Mouse (Mus musculus) embryonic facial prominence, embryonic 13.5 days (tissue): ENCODE measurements at regions not wholly inside any gene's neighbourhood (a gene's known extent, or its start where the extent isn't known, plus 50 kb on each side); places are given as distances from the start of the nearest gene placed in this dataset.

Experiments used
- ATAC-seq: fragments of 200-750 bp; cut with Nextera tagmentation; 2 replicates; pipeline ENCODE4 v1.8.0; 2017; ENCODE audit warnings: low read depth; ENCODE audit not compliant: insufficient number of reproducible peaks, insufficient read depth, low FRiP score, low TSS enrichment
- H3K27ac ChIP-seq: fragments of 300-500 bp; sonication (generic); 2 replicates; pipeline ENCODE4 v1.5.1; 2015; ENCODE audit warnings: moderate library complexity, mild to moderate bottlenecking, inconsistent platforms
- H3K27me3 ChIP-seq: fragments of 300-500 bp; sonication (generic); 2 replicates; pipeline ENCODE4 v1.6.1; 2015; ENCODE audit warnings: mild to moderate bottlenecking, inconsistent platforms
- H3K36me3 ChIP-seq: fragments of 300-500 bp; sonication (generic); 2 replicates; pipeline ENCODE4 v1.6.1; 2015; ENCODE audit warnings: mild to moderate bottlenecking, inconsistent platforms
- H3K4me1 ChIP-seq: fragments of 300-500 bp; sonication (generic); 2 replicates; pipeline ENCODE4 v1.6.1; 2015; ENCODE audit warnings: inconsistent platforms
- H3K4me2 ChIP-seq: fragments of 300-500 bp; sonication (generic); 2 replicates; pipeline ENCODE4 v1.6.1; 2015; ENCODE audit warnings: moderate library complexity, mild to moderate bottlenecking, inconsistent platforms
- H3K4me3 ChIP-seq: fragments of 300-500 bp; sonication (generic); 2 replicates; pipeline ENCODE4 v1.5.1; 2015; ENCODE audit warnings: mild to moderate bottlenecking, inconsistent platforms
- H3K9ac ChIP-seq: fragments of 300-500 bp; sonication (generic); 2 replicates; pipeline ENCODE4 v1.6.1; 2015; ENCODE audit warnings: mild to moderate bottlenecking, inconsistent platforms
- H3K9me3 ChIP-seq: fragments of 300-500 bp; sonication (generic); 2 replicates; pipeline ENCODE4 v1.6.1; 2016; ENCODE audit warnings: inconsistent platforms
- WGBS: fragments of 180-500 bp; shearing (Covaris S2); methylation state at CpG from one replicate; pipeline ENCODE4 v1.1.7; 2015; ENCODE audit warnings: mixed read lengths; 5-methylcytosine and 5-hydroxymethylcytosine counted together

GRCm38 (mm10) chr13:101316336-101316735, 451.7 kb downstream of the Pik3r1 start:
- WGBS = 45% methylated on average over 4 of the region's 4 CpGs
- H3K9me3 ChIP-seq = no peaks in the 10 kb centered on the region
- no peaks in the 10 kb centered on the region for H3K36me3 ChIP-seq
- H3K4me3 ChIP-seq = no peak overlapping the region
- H3K4me1 ChIP-seq = peaks cover 5% of the 10 kb centered on the region
- H3K27ac ChIP-seq = no peak overlapping the region
- H3K27me3 ChIP-seq = no peaks in the 10 kb centered on the region
- no peak overlapping the region for H3K4me2 ChIP-seq
- ATAC-seq = no peak
- H3K9ac ChIP-seq = no peak overlapping the region

- H3K9me3 ChIP-seq = no peaks in the 10 kb centered on the region
- no peak overlapping the region for H3K27ac ChIP-seq
- ATAC-seq = no peak
- H3K4me1 ChIP-seq = peaks cover 10% of the 10 kb centered on the region
- H3K9ac ChIP-seq = no peak overlapping the region
- no peak overlapping the region for H3K4me2 ChIP-seq
- no peaks in the 10 kb centered on the region for H3K36me3 ChIP-seq
- no peak overlapping the region for H3K4me3 ChIP-seq
- H3K27me3 ChIP-seq = no peaks in the 10 kb centered on the region
Observed at GRCm38 (mm10) chr13:101314040-101314439, 454.0 kb downstream of the Pik3r1 start.

GRCm38 (mm10) chr13:101311634-101312314, 456.2 kb downstream of the Pik3r1 start:
- Histone ChIP-seq H3K27me3 (no peaks in the 10 kb centered on the region), H3K27ac (no peak overlapping the region), H3K9me3 (no peaks in the 10 kb centered on the region), H3K4me2 (no peak overlapping the region), H3K4me3 (no peak overlapping the region), H3K4me1 (peaks cover 10% of the 10 kb centered on the region), H3K9ac (no peak overlapping the region), H3K36me3 (no peaks in the 10 kb centered on the region)
- 45% methylated on average over 3 of the region's 3 CpGs for WGBS
- ATAC-seq = no peak

- Histone ChIP-seq H3K4me2 (no peak overlapping the region), H3K27me3 (no peaks in the 10 kb centered on the region), H3K27ac (no peak overlapping the region), H3K4me3 (no peak overlapping the region), H3K4me1 (peaks cover 10% of the 10 kb centered on the region), H3K36me3 (no peaks in the 10 kb centered on the region), H3K9ac (no peak overlapping the region), H3K9me3 (no peaks in the 10 kb centered on the region)
- no peak for ATAC-seq
- WGBS = 91% methylated on average over 5 of the region's 5 CpGs
Observed at GRCm38 (mm10) chr13:101308724-101309123, 459.3 kb downstream of the Pik3r1 start.

GRCm38 (mm10) chr13:101305695-101306413, 462.2 kb downstream of the Pik3r1 start:
- ATAC-seq = no peak
- peaks cover 5% of the 10 kb centered on the region; the same call in 1 of the 2 replicates for H3K4me1 ChIP-seq
- no peaks in the 10 kb centered on the region for H3K9me3 ChIP-seq
- H3K4me3 ChIP-seq = no peak overlapping the region
- no peaks in the 10 kb centered on the region for H3K36me3 ChIP-seq
- H3K4me2 ChIP-seq = no peak overlapping the region
- H3K27me3 ChIP-seq = no peaks in the 10 kb centered on the region
- H3K9ac ChIP-seq = no peak overlapping the region
- no peak overlapping the region for H3K27ac ChIP-seq
- WGBS = 69% methylated on average over 11 of the region's 11 CpGs

DNA sequence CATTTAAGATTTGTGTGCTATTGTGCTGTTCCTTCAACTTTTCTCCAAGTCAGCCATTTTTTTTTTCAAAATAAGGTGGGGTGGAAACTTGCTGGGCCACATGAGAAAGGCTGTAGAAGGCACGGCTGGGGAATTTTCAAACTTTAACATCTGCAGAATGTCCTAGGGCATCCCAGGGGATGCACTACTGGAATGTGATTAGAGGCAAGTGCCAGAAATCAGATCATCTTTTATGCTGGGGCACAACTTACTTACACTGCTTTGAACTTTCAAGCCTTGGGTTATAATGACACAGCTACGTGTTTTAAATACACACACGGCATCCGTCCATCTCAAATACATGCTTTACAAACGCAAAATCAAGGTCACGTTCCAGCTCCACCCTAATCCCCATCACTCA, 463.0 kb downstream of the Pik3r1 start:
- no peak overlapping the region for H3K9ac ChIP-seq
- no peak overlapping the region for H3K4me3 ChIP-seq
- H3K27me3 ChIP-seq = no peaks in the 10 kb centered on the region
- no peak overlapping the region for H3K4me2 ChIP-seq
- no peak for ATAC-seq
- WGBS = 52% methylated on average over 6 of the region's 6 CpGs
- no peaks in the 10 kb centered on the region for H3K36me3 ChIP-seq
- H3K27ac ChIP-seq = no peak overlapping the region
- H3K9me3 ChIP-seq = no peaks in the 10 kb centered on the region
- H3K4me1 ChIP-seq = 0 out of 2 replicates have a peak, but pooled peaks cover 5% of the 10 kb centered on the region

DNA sequence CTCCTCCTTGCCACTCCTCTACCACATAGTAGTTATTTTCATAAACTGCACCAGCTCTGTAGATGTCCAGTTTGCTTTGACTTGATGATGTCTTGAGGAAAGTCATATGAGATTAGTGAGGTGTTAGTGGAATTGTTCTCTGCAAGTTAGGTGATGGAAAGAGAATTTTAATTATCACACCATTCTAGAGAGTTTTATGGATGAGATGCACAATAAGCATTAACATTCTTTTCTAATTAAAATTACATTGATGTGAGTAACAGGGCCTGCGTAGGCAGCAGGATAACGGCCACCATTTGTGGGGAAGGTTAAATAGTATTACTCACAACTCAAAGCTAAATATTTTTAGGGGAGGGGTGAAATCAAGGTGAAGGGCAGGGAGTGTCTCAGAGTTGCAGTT, 466.7 kb downstream of the Pik3r1 start:
- H3K4me1 ChIP-seq = 0 out of 2 replicates have a peak, but pooled peaks cover 5% of the 10 kb centered on the region
- no peaks in the 10 kb centered on the region for H3K9me3 ChIP-seq
- no peak for ATAC-seq
- no peak overlapping the region for H3K4me3 ChIP-seq
- WGBS = 57% methylated on average over 2 of the region's 2 CpGs
- H3K9ac ChIP-seq = no peak overlapping the region
- H3K27ac ChIP-seq = no peak overlapping the region
- H3K27me3 ChIP-seq = no peaks in the 10 kb centered on the region
- no peaks in the 10 kb centered on the region for H3K36me3 ChIP-seq
- H3K4me2 ChIP-seq = no peak overlapping the region

- Histone ChIP-seq H3K4me1 (no peaks in the 10 kb centered on the region), H3K9ac (no peak overlapping the region), H3K4me3 (no peak overlapping the region), H3K27me3 (no peaks in the 10 kb centered on the region), H3K36me3 (no peaks in the 10 kb centered on the region), H3K9me3 (no peaks in the 10 kb centered on the region), H3K27ac (no peak overlapping the region), H3K4me2 (no peak overlapping the region)
- no peak for ATAC-seq
- WGBS = 83% methylated on average over 4 of the region's 4 CpGs
Observed at GRCm38 (mm10) chr13:101289407-101289806, 456.2 kb upstream of the Slc30a5 start.

DNA sequence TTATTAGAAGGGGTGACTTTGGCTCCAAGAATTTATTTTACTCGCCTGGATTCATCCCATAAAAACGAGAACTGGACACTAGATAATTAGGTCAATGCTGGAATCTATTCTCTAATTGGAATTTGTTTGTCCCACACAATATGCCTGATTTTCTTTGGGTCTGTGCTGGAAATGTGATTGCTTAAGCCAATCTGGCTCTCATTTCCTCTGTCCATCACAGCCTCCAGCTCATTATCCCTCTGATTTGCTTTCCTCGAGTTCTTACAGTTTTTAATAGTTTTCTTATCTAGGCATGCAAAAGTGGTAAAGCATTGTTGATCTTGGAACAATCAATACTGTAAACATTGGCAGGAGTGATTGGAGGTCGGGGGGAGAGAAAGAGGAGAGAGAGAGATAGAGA, 453.9 kb upstream of the Slc30a5 start:
- no peaks in the 10 kb centered on the region for H3K36me3 ChIP-seq
- 33% methylated on average over 4 of the region's 4 CpGs for WGBS

DNA sequence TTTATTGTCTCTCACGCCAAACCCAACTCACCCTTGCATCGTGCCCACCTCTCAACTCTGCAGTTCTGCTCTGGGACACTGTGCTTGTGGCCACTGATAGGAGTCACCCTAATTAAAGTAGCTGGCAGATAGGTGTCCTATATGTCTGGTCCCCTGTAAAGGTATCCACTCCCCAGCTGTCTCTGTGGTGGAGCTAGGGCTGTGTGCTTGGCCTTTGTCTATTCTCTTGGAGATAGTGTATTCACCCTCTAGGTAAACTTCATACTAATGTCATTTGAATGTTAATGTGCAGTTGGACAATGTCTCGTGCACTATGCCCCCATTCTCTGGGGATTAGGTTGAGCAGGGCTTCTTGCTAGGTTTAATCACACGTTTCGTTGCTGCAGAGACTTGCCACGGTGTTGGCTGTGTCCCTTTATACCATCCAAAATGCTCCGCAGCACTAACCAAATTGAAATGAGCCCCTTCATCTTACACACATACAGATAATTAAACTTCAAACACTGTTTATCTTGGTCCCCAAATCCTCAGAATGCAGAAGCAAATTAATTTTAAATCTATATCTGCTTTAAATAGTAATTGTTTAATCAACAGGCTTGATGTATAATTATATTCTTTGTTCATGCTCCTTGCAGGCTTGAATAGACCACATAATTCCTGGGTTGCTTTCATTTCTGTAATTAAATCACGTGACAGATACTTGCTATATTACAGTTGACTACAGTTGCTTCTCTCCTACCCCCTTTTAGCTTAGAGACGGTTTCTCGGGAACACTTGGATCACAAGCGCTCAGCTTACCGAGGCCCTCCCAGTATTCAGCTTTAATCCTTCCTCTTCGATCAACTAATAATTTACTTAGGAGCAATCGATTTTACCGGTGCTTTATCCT, 453.0 kb upstream of the Slc30a5 start:
- no peaks in the 10 kb centered on the region for H3K36me3 ChIP-seq
- H3K4me3 ChIP-seq = no peak overlapping the region
- no peak overlapping the region for H3K9ac ChIP-seq
- H3K9me3 ChIP-seq = no peaks in the 10 kb centered on the region
- no peak for ATAC-seq
- H3K4me1 ChIP-seq = no peaks in the 10 kb centered on the region
- 60% methylated on average over 15 of the region's 15 CpGs for WGBS
- H3K27me3 ChIP-seq = no peaks in the 10 kb centered on the region
- H3K27ac ChIP-seq = no peak overlapping the region
- H3K4me2 ChIP-seq = no peak overlapping the region

More for the DNA sequence above, 453.9 kb upstream of the Slc30a5 start:
- no peak overlapping the region for H3K9ac ChIP-seq
- no peaks in the 10 kb centered on the region for H3K9me3 ChIP-seq
- ATAC-seq = no peak
- H3K4me3 ChIP-seq = no peak overlapping the region
- no peak overlapping the region for H3K27ac ChIP-seq
- H3K4me1 ChIP-seq = no peaks in the 10 kb centered on the region
- no peak overlapping the region for H3K4me2 ChIP-seq
- no peaks in the 10 kb centered on the region for H3K27me3 ChIP-seq

- Histone ChIP-seq H3K27ac (no peak overlapping the region), H3K36me3 (no peaks in the 10 kb centered on the region), H3K27me3 (no peaks in the 10 kb centered on the region), H3K9me3 (no peaks in the 10 kb centered on the region), H3K9ac (no peak overlapping the region), H3K4me3 (no peak overlapping the region), H3K4me1 (peaks cover 22% of the 10 kb centered on the region), H3K4me2 (no peak overlapping the region)
- WGBS = 74% methylated on average over 1 of the region's 1 CpGs
- ATAC-seq = no peak
Observed at GRCm38 (mm10) chr13:101278127-101278526, 444.9 kb upstream of the Slc30a5 start.
